26 mouse cellular contexts compared by ENCODE assay signal in genomic region chr6:42444491-42444890, GRCm38 (mm10). TPM values are rescaled to one million over a fixed set of nuclear protein-coding genes. Genes with fewer than 3 reads are reported as not detected.
"Had no signal": no experiment of that assay in that cellular context is flagged by ENCODE, and none has a peak within 500 bp of the region (broad histone marks: within the 10 kb centered on the region; RNA-seq: fewer than 3 reads in every experiment).

No protein-coding gene starts in this region.

- H3K9me3 ChIP-seq: kidney, embryonic 15.5 days; limb, embryonic 12.5 days; limb, embryonic 15.5 days; lung, embryonic 15.5 days; stomach, embryonic 15.5 days had no signal

- H3K9ac ChIP-seq: kidney, embryonic 15.5 days; limb, embryonic 12.5 days; limb, embryonic 15.5 days; liver, embryonic 14.5 days; liver, postnatal 0 days; lung, embryonic 15.5 days; stomach, embryonic 15.5 days had no signal

- H3K4me1 ChIP-seq: kidney, embryonic 15.5 days; limb, embryonic 12.5 days; limb, embryonic 15.5 days; lung, embryonic 15.5 days; stomach, embryonic 15.5 days had no signal

- H3K36me3 ChIP-seq: kidney, embryonic 15.5 days; limb, embryonic 12.5 days; limb, embryonic 15.5 days; lung, embryonic 15.5 days; stomach, embryonic 15.5 days had no signal

- ATAC-seq: liver, postnatal 0 days had no signal

- H3K27ac ChIP-seq: kidney, embryonic 15.5 days; left cerebral cortex, adult 2 months; limb, embryonic 12.5 days; limb, embryonic 15.5 days; liver, embryonic 14.5 days; lung, embryonic 15.5 days; stomach, embryonic 15.5 days had no signal

- DNase-seq: kidney, adult 8-10 months; kidney, postnatal 10 days; kidney, postnatal 36 days; layer of hippocampus, postnatal 36 days; liver, postnatal 0 days; lung, postnatal 10 days; lung, postnatal 36 days; midbrain, embryonic 14.5 days; right cerebral cortex, adult 18-20 months; right cerebral cortex, postnatal 14 days; right cerebral cortex, postnatal 4 days; spleen, adult 18-20 months; thymus, postnatal 25 days had no signal

- H3K4me2 ChIP-seq: kidney, embryonic 15.5 days; limb, embryonic 12.5 days; limb, embryonic 15.5 days; liver, embryonic 11.5 days; lung, embryonic 15.5 days; midbrain, embryonic 11.5 days; stomach, embryonic 15.5 days had no signal

- H3K27me3 ChIP-seq: kidney, embryonic 15.5 days; limb, embryonic 12.5 days; limb, embryonic 15.5 days; lung, embryonic 15.5 days; stomach, embryonic 15.5 days had no signal

- H3K4me3 ChIP-seq: kidney, embryonic 15.5 days; left cerebral cortex, adult 2 months; limb, embryonic 12.5 days; limb, embryonic 15.5 days; lung, embryonic 15.5 days; stomach, embryonic 15.5 days had no signal

RNA-seq across cellular contexts. Expression of gene Tas2r126, which starts 10.2 kb away (rescaled TPM):
- polyA plus RNA-seq: kidney, embryonic 15.5 days; limb, embryonic 12.5 days; limb, embryonic 15.5 days; liver, embryonic 11.5 days; liver, embryonic 14.5 days; liver, postnatal 0 days; lung, embryonic 15.5 days; midbrain, embryonic 11.5 days; midbrain, embryonic 14.5 days; midbrain, postnatal 0 days; neural tube, embryonic 11.5 days; neural tube, embryonic 14.5 days; stomach, embryonic 15.5 days; thymus, postnatal 0 days had no signal

RNA-seq across cellular contexts. Expression of gene Olfr458, which starts 20.5 kb away (rescaled TPM):
- polyA plus RNA-seq: kidney, embryonic 15.5 days; limb, embryonic 12.5 days; limb, embryonic 15.5 days; liver, embryonic 11.5 days; liver, embryonic 14.5 days; liver, postnatal 0 days; lung, embryonic 15.5 days; midbrain, embryonic 11.5 days; midbrain, embryonic 14.5 days; midbrain, postnatal 0 days; neural tube, embryonic 11.5 days; neural tube, embryonic 14.5 days; stomach, embryonic 15.5 days; thymus, postnatal 0 days had no signal

RNA-seq across cellular contexts. Expression of gene Olfr457, which starts 31.6 kb away (rescaled TPM):
- polyA plus RNA-seq: limb, embryonic 12.5 days; limb, embryonic 15.5 days; liver, embryonic 11.5 days; liver, embryonic 14.5 days; liver, postnatal 0 days; lung, embryonic 15.5 days; midbrain, embryonic 11.5 days; midbrain, postnatal 0 days; neural tube, embryonic 11.5 days; stomach, embryonic 15.5 days; thymus, postnatal 0 days had no signal

RNA-seq across cellular contexts. Expression of gene Tas2r135, which starts 39.3 kb away (rescaled TPM):
- polyA plus RNA-seq: kidney, embryonic 15.5 days; limb, embryonic 12.5 days; limb, embryonic 15.5 days; liver, embryonic 11.5 days; liver, embryonic 14.5 days; liver, postnatal 0 days; lung, embryonic 15.5 days; midbrain, embryonic 11.5 days; midbrain, embryonic 14.5 days; midbrain, postnatal 0 days; neural tube, embryonic 11.5 days; neural tube, embryonic 14.5 days; stomach, embryonic 15.5 days; thymus, postnatal 0 days had no signal

RNA-seq across cellular contexts. Expression of gene Olfr456, which starts 42.5 kb away (rescaled TPM):
- polyA plus RNA-seq: kidney, embryonic 15.5 days; limb, embryonic 12.5 days; limb, embryonic 15.5 days; liver, embryonic 11.5 days; liver, embryonic 14.5 days; liver, postnatal 0 days; lung, embryonic 15.5 days; midbrain, embryonic 11.5 days; midbrain, embryonic 14.5 days; midbrain, postnatal 0 days; neural tube, embryonic 11.5 days; neural tube, embryonic 14.5 days; stomach, embryonic 15.5 days; thymus, postnatal 0 days had no signal
